Mouse (Mus musculus) urinary bladder, postnatal 36 days (tissue): ENCODE measurements around the gene Psmg3.

Source experiments
- DNase-seq, 2 experiments: peaks; one replicate each; pipeline ENCODE4 v3.0.0; 2022; ENCODE audit warnings: low spot score in 2 of 2, mixed read lengths in 1 of 2

The Psmg3 gene

GRCm38 (mm10) chr5:139794137-139794536, 32.5 kb downstream of the Psmg3 start:
- no peak for DNase-seq

GRCm38 (mm10) chr5:139793338-139794089, 33.2 kb downstream of the Psmg3 start:
- peak; percentile 46 to 50 for DNase-seq

- DNase-seq = no peak
These were observed 33.7 kb downstream of the Psmg3 start for GRCm38 (mm10) chr5:139792966-139793337.

- DNase-seq = no peak
These were observed 34.4 kb downstream of the Psmg3 start for GRCm38 (mm10) chr5:139792159-139792775.

- peak; percentile 98 to 99 for DNase-seq
These were observed 35.2 kb downstream of the Psmg3 start, which contains the start of gene Mafk for GRCm38 (mm10) chr5:139791227-139792158. Gene Mafk (plus strand): TSS chr5:139791513.

GRCm38 (mm10) chr5:139789466-139789865, 37.2 kb downstream of the Psmg3 start:
- DNase-seq = no peak

GRCm38 (mm10) chr5:139781406-139781805, 45.3 kb downstream of the Psmg3 start:
- no peak for DNase-seq

- DNase-seq = no peak
These were observed 49.7 kb downstream of the Psmg3 start for GRCm38 (mm10) chr5:139776966-139777365.

- DNase-seq = peak; percentile 89 to 94
These were observed 51.3 kb downstream of the Psmg3 start, which contains the start of gene Ints1 for GRCm38 (mm10) chr5:139775216-139775926. Gene Ints1 (minus strand): TSS chr5:139775674.
